Mouse (Mus musculus) brain, embryonic 14.5 days (tissue): ENCODE measurements around the gene Cldn14.

Experiments used
- CTCF ChIP-seq: fragments of 200-500 bp; IDR thresholded peaks from 2 replicates; pipeline ENCODE4 v1.5.1; 2012; ENCODE audit warnings: inconsistent platforms, mild to moderate bottlenecking, moderate library complexity, borderline replicate concordance; ENCODE audit not compliant: insufficient read depth, insufficient read length; ENCODE audit errors: extremely low read depth
- POLR2A ChIP-seq: fragments of 200-500 bp; IDR thresholded peaks from 2 replicates; pipeline ENCODE4 v1.6.1; 2012; ENCODE audit warnings: mild to moderate bottlenecking, inconsistent platforms, borderline replicate concordance; ENCODE audit not compliant: poor library complexity, insufficient read depth, insufficient read length, severe bottlenecking; ENCODE audit errors: extremely low read depth

DNA sequence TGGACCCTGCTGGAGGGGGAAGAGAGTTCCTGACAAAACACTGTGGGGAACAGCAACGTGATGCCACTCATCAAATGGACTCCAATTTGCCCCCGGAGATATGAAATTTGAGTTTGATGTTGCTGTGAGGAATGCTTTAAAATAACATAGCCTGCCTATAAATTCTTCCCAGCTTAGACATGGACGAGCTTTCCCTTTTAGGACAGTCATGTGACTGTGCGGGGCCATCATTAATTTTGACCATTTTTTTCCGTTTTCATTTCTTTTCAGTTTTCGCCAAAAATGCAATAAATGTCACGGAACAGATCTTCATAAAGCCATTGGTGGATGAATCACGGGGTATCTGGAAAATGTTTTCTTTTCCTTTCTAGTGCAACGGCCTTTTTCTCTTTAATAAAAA is 25.5 kb upstream of the Cldn14 start:
- no peak for TF ChIP-seq CTCF
- no peak for TF ChIP-seq POLR2A
